Mouse (Mus musculus): ENCODE results near the gene Cacfd1. TPM values are rescaled to one million over a fixed set of nuclear protein-coding genes. Genes with fewer than 3 reads are reported as not detected.

Cacfd1 gene
- 17.5 and 17.8 TPM in 2 replicates for polyA plus RNA-seq (2011; ENCODE audit: insufficient read depth, insufficient read length, low read depth, missing spikeins)

- no peaks in the 10 kb centered on the region for H3K27me3 ChIP-seq (ENCODE audit: control insufficient read depth, insufficient read depth, low read length, poor library complexity, severe bottlenecking)
- peak within 1 kb of the TSS; percentile 79 for H3K9ac ChIP-seq (ENCODE audit: low read depth, poor library complexity, severe bottlenecking)
- peak within 1 kb of the TSS; percentile 78 for H3K4me3 ChIP-seq (ENCODE audit: low read depth, low read length)
- H3K27ac ChIP-seq (ENCODE audit: insufficient read depth, low read length) = no peak within 1 kb of the TSS
- H3K36me3 ChIP-seq (ENCODE audit: control insufficient read depth, insufficient read depth, low read length, poor library complexity, severe bottlenecking) = no peaks in the 10 kb centered on the region
- peaks cover 1% of the 10 kb centered on the region for H3K4me1 ChIP-seq (ENCODE audit: control insufficient read depth, insufficient read depth, low read length)
- TF ChIP-seq EP300 (IDR thresholded peaks at IDR 0.05; ENCODE audit: insufficient read depth, low read depth, low read length) (no peak), POLR2A (IDR thresholded peaks at IDR 0.05; ENCODE audit: insufficient read depth, low read length) (no peak), CTCF (IDR thresholded peaks at IDR 0.05; ENCODE audit: low read depth, low read length) (no peak)
- no peaks in the 10 kb centered on the region for H3K9me3 ChIP-seq (replicated peaks; ENCODE audit: control insufficient read depth, insufficient read depth, low read length, poor library complexity, severe bottlenecking)
Observed at GRCm38 (mm10) chr2:27009714-27010244, at the start of gene Cacfd1. Cacfd1 (plus strand) TSS chr2:27009926.

DNA sequence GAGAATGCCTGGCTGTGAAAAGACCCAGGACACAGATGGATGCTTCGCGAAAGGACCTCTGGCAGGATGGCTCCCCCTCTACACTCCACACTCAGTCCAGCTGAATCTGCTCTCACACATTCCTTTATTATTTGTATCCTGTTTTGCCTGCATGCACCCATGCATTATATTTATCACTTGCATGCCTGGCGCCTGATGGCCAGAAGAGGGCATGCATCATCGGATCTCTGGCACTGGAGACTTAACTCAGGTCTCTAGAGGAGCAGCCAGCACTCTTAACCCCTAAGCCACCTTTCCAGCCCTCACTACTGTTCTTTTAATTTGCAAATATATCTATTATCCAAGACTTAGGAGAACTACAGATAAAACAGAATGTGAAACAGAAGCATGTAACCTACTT is 49.0 kb upstream of the Cacfd1 start:
- Histone ChIP-seq H3K9me3 (replicated peaks; ENCODE audit: control insufficient read depth, insufficient read depth, low read length, poor library complexity, severe bottlenecking) (no peaks in the 10 kb centered on the region), H3K36me3 (ENCODE audit: control insufficient read depth, insufficient read depth, low read length, poor library complexity, severe bottlenecking) (peaks cover 45% of the 10 kb centered on the region), H3K4me3 (ENCODE audit: low read depth, low read length) (no peak overlapping the region), H3K27ac (ENCODE audit: insufficient read depth, low read length) (no peak overlapping the region), H3K27me3 (ENCODE audit: control insufficient read depth, insufficient read depth, low read length, poor library complexity, severe bottlenecking) (no peaks in the 10 kb centered on the region), H3K4me1 (ENCODE audit: control insufficient read depth, insufficient read depth, low read length) (no peaks in the 10 kb centered on the region), H3K9ac (ENCODE audit: low read depth, poor library complexity, severe bottlenecking) (no peak overlapping the region)
- peak; percentile 32 for TF ChIP-seq CTCF (IDR thresholded peaks at IDR 0.05; ENCODE audit: low read depth, low read length)
- TF ChIP-seq POLR2A (IDR thresholded peaks at IDR 0.05; ENCODE audit: insufficient read depth, low read length) = no peak

GRCm38 (mm10) chr2:26963923-26964723 is 45.6 kb upstream of the Cacfd1 start, which contains the start of gene Rexo4:
Rexo4 (minus strand) TSS chr2:26964386.
- Histone ChIP-seq H3K4me1 (ENCODE audit: control insufficient read depth, insufficient read depth, low read length) (no peaks in the 10 kb centered on the region), H3K9me3 (replicated peaks; ENCODE audit: control insufficient read depth, insufficient read depth, low read length, poor library complexity, severe bottlenecking) (no peaks in the 10 kb centered on the region), H3K4me3 (ENCODE audit: low read depth, low read length) (peak within 1 kb of the TSS; percentile 92), H3K27ac (ENCODE audit: insufficient read depth, low read length) (peak within 1 kb of the TSS; percentile 52), H3K9ac (ENCODE audit: low read depth, poor library complexity, severe bottlenecking) (peak within 1 kb of the TSS; percentile 73), H3K36me3 (ENCODE audit: control insufficient read depth, insufficient read depth, low read length, poor library complexity, severe bottlenecking) (peaks cover 17% of the 10 kb centered on the region), H3K27me3 (ENCODE audit: control insufficient read depth, insufficient read depth, low read length, poor library complexity, severe bottlenecking) (no peaks in the 10 kb centered on the region)
- TF ChIP-seq POLR2A (IDR thresholded peaks at IDR 0.05; ENCODE audit: insufficient read depth, low read length) (peak; percentile 50), CTCF (IDR thresholded peaks at IDR 0.05; ENCODE audit: low read depth, low read length) (no peak), EP300 (IDR thresholded peaks at IDR 0.05; ENCODE audit: insufficient read depth, low read depth, low read length) (no peak)

GRCm38 (mm10) chr2:26964724-26965370 is 44.9 kb upstream of the Cacfd1 start:
- no peak overlapping the region for H3K27ac ChIP-seq (ENCODE audit: insufficient read depth, low read length)
- TF ChIP-seq EP300 (IDR thresholded peaks at IDR 0.05; ENCODE audit: insufficient read depth, low read depth, low read length) (no peak), CTCF (IDR thresholded peaks at IDR 0.05; ENCODE audit: low read depth, low read length) (no peak), POLR2A (IDR thresholded peaks at IDR 0.05; ENCODE audit: insufficient read depth, low read length) (no peak)
- no peaks in the 10 kb centered on the region for H3K27me3 ChIP-seq (ENCODE audit: control insufficient read depth, insufficient read depth, low read length, poor library complexity, severe bottlenecking)

DNA sequence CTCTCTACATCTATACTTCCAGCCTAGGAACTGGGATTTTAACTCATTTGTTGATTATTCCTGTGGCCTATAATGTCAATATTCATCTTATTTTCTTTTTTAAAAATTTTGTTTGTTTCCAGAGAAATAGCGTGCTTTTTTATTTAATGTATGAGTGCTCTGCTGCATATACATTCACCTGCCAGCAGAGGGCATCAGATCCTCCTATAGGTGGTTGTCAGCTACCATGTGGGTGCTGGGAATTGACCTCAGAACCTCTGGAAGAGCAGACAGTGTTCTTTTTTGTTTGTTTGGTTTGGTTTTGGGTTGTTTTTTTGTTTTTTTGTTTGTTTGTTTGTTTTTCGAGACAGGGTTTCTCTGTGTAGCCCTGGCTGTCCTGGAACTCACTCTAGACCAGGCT is 42.5 kb upstream of the Cacfd1 start:
- Histone ChIP-seq H3K27ac (ENCODE audit: insufficient read depth, low read length) (no peak overlapping the region), H3K4me1 (ENCODE audit: control insufficient read depth, insufficient read depth, low read length) (no peaks in the 10 kb centered on the region), H3K36me3 (ENCODE audit: control insufficient read depth, insufficient read depth, low read length, poor library complexity, severe bottlenecking) (no peaks in the 10 kb centered on the region), H3K4me3 (ENCODE audit: low read depth, low read length) (no peak overlapping the region), H3K9me3 (replicated peaks; ENCODE audit: control insufficient read depth, insufficient read depth, low read length, poor library complexity, severe bottlenecking) (no peaks in the 10 kb centered on the region), H3K27me3 (ENCODE audit: control insufficient read depth, insufficient read depth, low read length, poor library complexity, severe bottlenecking) (no peaks in the 10 kb centered on the region), H3K9ac (ENCODE audit: low read depth, poor library complexity, severe bottlenecking) (no peak overlapping the region)
- TF ChIP-seq EP300 (IDR thresholded peaks at IDR 0.05; ENCODE audit: insufficient read depth, low read depth, low read length) (no peak), CTCF (IDR thresholded peaks at IDR 0.05; ENCODE audit: low read depth, low read length) (peak; percentile 4)

More at GRCm38 (mm10) chr2:26964724-26965370, 44.9 kb upstream of the Cacfd1 start:
- peaks cover 14% of the 10 kb centered on the region for H3K36me3 ChIP-seq (ENCODE audit: control insufficient read depth, insufficient read depth, low read length, poor library complexity, severe bottlenecking)
- peak overlapping the region; percentile 73 for H3K9ac ChIP-seq (ENCODE audit: low read depth, poor library complexity, severe bottlenecking)
- no peaks in the 10 kb centered on the region for H3K9me3 ChIP-seq (replicated peaks; ENCODE audit: control insufficient read depth, insufficient read depth, low read length, poor library complexity, severe bottlenecking)
- H3K4me1 ChIP-seq (ENCODE audit: control insufficient read depth, insufficient read depth, low read length) = no peaks in the 10 kb centered on the region
- H3K4me3 ChIP-seq (ENCODE audit: low read depth, low read length) = peak overlapping the region; percentile 92
